Mouse (Mus musculus) left cerebral cortex, postnatal 4 days (tissue): ENCODE data around the gene Gpr27. TPM values are rescaled to one million over a fixed set of nuclear protein-coding genes. Genes with fewer than 3 reads are reported as not detected.

ENCODE experiments used
- DNase-seq: peaks from one replicate; pipeline ENCODE4 v3.0.0-alpha.2; 2022
- intact Hi-C: fragments of 180-260 bp; cut with DNase I; formaldehyde crosslinking; loops from one replicate; pipeline ENCODE4 v1.15.1; 2025
- total RNA-seq, 2 experiments: library from RNA; stranded (reverse); gene quantifications; 2 replicates each; pipeline ENCODE4 v1.2.3; 2021

Gpr27 gene
- total RNA-seq, 2 experiments from 2014 or later, result 101 to 104 TPM

DNA sequence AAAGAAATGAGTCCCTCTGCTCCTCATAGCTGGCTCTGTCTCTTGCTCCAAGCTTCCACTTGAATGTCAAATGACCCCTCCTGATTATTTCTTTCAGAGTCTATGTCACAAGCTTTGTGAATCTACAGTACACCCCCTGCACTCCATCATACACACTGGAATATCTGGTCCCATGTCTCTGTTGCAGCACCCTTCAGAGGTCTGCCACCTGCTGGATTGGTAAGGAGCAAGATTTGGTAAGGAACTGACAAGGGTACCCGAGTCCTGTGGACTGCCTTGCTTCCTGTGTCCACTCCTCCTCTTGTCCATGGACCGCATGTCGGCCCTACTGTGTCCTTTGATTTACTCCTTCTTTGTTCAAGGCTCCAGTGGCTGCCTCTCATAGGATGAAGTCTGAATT, 20.7 kb upstream of the Gpr27 start:
- no peak for DNase-seq
- intact Hi-C loops, result no loop called here

DNA sequence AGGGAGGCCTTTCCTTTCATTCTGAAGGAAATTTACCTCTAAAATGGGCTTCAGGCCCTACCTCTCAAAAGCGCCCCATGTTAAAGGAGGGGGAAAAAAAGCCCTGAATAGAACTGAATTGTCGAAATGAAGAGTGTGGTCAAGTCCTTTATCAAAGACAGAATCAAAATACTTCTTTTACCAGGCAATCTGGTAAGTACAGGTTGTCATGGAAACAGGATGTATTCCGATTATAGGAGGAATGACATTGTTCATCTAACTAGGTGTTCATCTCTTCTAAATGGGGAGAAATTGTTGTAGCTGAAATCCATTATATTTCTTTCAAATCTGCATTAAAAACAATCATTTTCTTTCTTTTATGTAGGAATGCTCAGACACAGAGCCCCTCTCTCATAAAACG, 18.0 kb upstream of the Gpr27 start:
- intact Hi-C loops, result no loop called here
- no peak for DNase-seq

DNA sequence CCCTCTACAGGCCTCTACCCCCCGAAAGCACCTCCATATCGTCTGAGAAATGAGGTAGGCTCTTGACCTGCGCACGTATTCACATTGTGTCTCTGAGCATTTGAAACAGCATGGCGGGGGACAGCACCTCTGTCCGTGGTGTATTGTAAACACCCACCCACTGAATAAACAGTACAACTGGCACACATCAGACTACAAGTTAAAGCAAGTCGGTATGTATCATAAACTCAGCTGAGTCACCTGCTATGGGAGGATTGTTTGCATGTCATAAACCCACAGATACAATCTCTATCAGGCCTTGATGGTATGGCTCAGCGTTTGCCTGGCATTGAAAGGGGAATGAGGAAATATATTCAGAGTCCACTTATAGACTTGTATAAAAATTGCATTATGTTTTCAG, 15.2 kb upstream of the Gpr27 start:
- DNase-seq, result no peak
- intact Hi-C loops, result no loop called here

DNA sequence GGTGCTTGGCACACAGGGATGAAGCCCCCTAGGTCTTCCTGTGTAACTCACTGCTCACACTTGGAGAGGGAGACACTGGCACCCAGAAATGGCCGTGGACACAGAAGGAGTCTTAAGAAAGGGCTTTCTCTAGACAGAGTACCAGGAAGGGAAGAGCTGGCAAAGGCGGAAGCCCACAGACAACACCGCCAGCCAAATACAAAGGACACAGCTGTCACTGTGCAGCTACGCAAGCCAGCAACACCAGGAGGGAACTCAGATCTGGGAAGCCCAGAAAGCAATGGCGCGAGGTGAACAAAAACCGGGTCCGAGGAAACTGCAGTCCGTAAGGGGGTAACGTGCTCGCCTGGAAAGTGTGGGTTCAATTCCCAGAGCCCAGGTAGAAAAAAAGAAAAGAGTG, 14.4 kb upstream of the Gpr27 start:
- intact Hi-C loops, result no loop called here
- DNase-seq, result peak; percentile 65

DNA sequence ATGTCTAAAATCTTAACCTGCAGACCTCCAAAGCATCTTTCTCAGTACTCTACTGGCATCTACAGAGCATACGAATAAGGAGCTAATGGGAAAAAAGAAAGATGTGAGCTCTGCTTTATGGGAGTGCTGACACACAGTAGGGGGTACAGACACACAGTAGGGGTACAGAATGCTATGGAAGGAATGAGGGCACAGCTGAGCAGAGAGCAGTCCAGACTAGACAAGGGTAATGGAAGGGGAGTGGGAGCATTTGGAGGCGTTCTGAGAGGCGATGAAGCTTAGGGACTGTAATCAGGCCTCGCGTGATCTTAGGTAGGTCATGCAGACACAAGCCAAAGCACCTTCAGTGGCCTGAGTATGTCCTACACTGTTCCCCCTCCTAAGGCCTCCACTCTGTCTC, 8.5 kb upstream of the Gpr27 start:
- intact Hi-C loops, result no loop called here

DNA sequence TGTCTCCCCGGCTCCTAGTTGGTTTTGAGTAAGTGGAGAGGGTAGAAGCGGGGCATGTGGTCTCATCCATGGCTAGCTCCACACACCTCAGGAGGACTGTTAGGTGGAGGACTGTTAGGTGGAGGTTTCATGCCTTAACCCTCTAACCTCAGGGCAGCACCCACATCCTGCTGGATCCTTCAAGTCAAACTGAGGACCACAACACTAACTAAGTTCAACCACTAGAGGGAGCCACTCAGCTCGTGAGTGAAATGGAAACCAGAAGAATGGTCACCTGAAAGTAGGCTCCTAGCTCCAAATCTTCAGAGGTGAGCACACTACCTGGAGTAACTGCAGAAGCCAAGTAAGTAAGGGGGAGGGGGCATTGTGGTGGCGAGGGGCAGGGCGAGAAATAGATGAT, 7.6 kb upstream of the Gpr27 start:
- intact Hi-C loops, result no loop called here
- DNase-seq, result no peak

More for the DNA sequence above, 8.5 kb upstream of the Gpr27 start:
- no peak for DNase-seq

DNA sequence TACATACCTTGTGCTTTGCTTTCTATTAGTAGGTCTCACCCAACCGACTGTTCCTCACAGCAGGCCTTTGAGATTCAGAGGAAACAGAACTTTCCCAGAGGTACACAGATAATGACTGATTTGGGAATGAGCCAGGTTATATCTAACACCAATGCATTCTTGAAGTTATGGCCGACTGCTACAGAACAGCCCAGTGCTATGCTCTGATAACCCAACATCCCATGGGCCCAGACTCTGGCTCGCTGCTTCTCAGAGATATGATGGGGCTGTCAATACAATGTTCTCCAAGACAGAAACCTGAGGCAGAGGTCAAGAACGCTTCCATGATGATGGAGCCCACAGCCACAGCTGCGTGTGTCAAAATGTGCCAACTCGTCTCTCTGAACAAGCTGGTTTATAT, 4.0 kb upstream of the Gpr27 start:
- DNase-seq, result no peak
- intact Hi-C loops, result no loop called here

DNA sequence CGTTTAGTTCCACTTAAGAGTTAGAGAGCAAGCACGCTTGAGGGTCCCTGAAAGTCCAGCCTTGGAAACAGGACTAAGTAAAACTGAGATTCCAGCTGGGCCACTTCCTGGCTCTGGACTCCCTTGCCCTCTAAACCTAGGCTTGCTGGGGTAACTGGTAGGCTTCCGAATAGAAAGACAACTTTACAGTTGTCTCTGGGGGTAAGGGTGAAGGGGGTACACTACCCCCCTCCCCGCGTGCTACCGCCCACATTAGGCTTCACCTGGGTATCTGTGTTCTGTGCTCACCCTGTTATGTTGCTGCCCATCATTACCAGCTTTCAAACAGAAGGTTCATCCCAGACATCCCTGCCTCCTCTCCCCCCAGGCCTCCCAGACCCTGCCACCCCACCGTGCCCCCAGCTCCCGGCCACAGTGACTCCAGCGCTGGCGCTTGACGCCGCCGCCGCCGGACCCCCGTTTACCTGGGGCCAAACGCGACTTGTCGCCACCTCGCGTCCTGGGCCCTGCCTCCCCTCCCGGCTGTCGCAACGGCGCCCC, 743 bp upstream of the Gpr27 start:
- DNase-seq, result no peak
- intact Hi-C loops, result no loop called here

DNA sequence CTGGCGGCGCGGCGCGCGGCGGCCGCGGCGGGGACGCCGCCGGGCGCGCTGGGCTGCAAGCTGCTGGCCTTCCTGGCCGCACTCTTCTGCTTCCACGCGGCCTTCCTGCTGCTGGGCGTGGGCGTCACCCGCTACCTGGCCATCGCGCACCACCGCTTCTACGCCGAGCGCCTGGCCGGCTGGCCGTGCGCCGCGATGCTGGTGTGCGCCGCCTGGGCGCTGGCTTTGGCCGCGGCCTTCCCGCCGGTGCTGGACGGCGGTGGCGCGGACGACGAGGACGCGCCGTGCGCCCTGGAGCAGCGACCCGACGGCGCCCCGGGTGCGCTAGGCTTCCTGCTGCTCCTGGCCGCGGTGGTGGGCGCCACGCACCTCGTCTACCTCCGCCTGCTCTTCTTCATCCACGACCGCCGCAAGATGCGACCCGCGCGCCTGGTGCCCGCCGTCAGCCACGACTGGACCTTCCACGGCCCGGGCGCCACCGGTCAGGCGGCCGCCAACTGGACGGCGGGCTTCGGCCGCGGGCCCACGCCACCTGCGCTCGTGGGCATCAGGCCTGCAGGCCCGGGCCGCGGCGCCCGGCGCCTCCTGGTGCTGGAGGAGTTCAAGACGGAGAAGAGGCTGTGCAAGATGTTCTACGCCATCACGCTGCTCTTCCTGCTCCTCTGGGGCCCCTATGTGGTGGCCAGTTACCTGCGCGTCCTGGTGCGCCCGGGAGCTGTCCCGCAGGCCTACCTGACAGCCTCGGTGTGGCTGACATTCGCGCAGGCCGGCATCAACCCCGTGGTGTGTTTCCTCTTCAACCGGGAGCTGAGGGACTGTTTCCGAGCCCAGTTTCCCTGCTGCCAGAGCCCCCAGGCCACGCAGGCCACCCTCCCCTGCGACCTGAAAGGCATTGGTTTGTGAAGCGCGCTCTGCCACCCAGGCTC, 700 bp downstream of the Gpr27 start:
- intact Hi-C loops, result no loop called here
- DNase-seq, result peak; percentile 27

DNA sequence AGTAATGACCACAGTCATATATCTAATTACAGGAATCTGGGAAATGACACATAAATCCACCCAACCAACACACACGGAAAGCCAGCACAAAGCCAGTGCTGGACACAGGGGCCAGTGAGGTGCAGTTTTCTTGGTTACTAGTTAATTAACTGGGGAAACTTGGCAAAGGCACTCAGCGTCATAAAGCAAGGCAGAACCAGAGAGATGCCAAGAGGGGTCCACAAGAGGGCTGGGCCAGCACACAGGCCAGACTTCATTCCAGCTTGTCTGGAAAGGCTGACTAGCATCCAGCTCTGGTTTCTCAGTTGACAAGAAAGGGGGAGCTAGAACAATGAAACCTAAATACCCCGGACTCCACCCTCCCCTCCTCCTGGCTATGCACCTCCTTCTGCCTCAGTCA, 8.0 kb downstream of the Gpr27 start:
- DNase-seq, result no peak
- intact Hi-C loops, result no loop called here

DNA sequence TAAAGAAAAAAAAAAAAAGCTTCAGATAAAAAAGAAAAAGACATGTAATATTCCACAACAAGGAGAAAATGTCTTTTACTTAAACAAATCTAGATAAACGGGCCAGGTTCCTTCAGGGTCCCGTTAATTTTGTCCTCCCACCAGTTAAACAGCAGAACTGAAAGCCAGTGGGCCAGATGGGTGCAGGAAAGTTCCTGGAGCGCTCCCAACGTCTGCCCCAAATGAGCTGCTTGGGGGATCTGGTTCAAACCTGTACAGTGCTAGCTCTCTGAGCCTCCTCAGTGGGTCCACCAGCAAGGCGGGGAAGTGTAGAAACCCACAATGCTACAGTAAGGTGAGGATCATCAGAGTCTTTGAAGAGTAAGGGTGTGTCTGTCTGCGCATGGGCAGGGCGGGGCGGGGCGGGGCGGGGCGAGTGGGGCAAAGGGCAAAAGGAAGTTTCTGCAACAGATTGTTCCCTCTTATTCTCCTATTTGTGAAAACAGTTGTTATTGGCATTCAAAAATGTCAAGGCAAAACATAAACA, 19.2 kb downstream of the Gpr27 start:
- intact Hi-C loops, result no loop called here
- no peak for DNase-seq

DNA sequence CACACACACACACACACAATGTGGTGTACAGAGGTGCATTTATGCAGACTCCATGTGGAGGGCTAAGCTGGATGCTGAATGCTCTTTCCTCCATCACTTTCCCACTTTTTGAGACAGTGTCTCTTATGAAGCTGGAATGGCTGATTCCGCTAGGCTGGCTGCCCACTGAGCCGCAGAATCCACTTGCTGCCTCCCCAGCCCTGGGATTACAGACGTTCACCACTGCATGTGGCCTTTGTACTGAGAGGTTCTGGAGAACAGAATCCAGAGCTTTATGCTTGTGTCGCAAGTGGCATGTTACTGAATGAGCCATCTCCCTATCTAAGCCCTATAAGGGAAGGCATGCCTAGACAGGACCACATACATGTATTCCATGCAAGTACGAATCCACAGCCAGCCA, 20.8 kb downstream of the Gpr27 start:
- intact Hi-C loops, result no loop called here
- no peak for DNase-seq

DNA sequence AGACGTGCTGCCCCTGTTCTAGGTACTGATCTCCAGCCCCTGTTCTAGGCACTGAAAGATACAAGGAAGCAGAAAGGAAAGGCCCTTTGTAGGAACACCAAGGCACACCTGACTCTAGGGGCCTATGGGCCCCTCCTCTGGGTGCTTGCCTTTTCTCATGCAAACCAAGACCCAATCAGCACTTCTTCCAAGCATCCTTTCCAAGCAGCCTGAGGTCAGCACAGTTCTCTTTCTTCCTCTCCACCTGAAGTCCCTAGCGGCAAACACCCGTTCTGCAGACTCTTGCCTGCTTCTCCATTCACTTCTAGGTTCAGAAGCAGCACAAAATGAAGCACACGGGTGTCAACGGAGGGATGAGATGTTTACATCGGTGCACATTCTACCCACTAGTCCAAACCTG, 22.7 kb downstream of the Gpr27 start:
- intact Hi-C loops, result no loop called here
- DNase-seq, result no peak

DNA sequence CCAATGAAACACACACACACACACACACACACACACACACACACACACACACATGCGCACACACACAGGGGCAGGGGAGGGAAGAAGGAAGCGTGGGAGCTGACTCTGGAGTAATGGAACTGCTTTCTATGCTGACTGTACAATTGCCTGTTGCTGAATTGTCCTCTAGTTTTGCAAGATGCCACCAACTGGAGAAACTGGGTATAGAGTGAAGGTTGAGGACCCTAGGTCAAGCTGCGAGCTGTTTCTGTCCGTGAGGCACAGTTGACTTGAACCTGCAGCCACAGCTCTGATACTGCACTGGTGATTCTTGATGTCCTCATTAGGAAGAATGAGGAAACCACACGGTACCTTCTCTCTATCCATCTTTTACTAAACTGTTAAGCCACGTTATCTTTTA, 23.4 kb downstream of the Gpr27 start:
- no peak for DNase-seq
- intact Hi-C loops, result no loop called here

DNA sequence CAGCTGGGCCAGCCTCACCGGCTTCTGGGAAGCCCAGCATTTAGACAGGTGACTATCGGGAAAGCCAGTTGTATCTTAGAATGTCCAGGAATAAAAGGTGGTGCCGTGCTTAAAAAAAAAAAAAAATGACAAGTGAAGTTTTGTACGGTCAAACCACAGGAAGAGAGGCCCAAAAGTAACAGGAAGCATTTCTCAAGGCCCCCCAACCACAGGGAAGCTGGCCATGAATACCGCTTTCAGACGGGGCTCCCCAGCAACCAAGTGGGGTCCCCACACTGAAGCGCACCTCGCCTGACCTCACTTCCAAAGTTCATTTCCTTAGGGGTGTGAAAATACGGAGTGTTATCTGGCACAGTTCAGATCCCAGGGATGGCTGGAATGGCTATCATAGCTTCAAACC, 28.6 kb downstream of the Gpr27 start:
- no peak for DNase-seq
- intact Hi-C loops, result no loop called here

DNA sequence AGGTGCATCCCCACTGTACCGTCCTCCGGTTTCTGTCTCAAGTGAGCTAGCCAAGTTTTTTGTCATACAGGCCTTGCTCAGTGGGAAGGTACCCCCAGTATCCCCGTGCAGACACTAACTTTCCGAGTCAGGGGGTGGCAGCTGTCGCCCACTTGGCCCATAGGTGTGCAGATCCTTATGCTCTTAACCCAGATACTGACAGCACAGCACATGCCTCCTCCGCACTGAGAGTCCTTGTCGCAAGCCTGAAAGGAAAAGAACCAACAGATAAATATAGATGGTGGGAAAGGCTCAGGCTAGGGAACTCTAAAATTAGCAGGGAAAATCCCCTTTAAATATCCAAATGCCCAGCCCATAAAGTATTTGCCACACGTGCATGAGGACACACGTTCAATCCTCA, 29.9 kb downstream of the Gpr27 start:
- no peak for DNase-seq
- intact Hi-C loops, result no loop called here

DNA sequence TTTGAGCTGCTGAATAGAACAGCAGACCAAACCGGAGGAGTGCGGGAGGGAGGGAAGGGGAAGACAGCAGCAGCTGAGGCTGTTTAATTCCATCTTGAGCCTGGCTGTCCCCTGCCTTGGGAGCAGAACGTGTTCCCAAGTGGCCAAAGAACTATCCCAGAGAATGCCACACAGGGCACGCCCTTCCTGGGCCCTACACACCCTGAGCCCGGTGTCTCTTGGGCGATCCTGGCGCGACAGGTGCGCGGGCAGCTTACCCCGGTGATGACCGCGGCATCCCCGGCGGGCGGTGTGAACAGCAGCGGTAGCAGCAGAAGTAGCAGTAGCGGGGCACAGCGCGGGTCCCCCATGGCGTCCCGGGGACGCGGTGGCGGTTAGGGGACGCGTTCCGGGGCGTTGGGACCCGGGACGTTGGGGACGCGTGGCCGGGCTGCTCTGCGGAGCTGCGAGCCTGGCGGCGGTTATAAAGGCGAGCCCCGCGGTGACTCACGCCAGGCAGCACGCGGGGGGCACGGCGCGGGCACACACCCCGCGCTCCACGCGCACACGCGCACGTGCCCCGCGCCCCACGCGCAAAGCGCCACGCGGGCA, 33.6 kb downstream of the Gpr27 start, which contains the start of gene Prok2:
Gene Prok2, minus strand, starts transcription at position 422 of the 591 bp plus-strand sequence.
- no peak for DNase-seq
- intact Hi-C loops, result no loop called here

DNA sequence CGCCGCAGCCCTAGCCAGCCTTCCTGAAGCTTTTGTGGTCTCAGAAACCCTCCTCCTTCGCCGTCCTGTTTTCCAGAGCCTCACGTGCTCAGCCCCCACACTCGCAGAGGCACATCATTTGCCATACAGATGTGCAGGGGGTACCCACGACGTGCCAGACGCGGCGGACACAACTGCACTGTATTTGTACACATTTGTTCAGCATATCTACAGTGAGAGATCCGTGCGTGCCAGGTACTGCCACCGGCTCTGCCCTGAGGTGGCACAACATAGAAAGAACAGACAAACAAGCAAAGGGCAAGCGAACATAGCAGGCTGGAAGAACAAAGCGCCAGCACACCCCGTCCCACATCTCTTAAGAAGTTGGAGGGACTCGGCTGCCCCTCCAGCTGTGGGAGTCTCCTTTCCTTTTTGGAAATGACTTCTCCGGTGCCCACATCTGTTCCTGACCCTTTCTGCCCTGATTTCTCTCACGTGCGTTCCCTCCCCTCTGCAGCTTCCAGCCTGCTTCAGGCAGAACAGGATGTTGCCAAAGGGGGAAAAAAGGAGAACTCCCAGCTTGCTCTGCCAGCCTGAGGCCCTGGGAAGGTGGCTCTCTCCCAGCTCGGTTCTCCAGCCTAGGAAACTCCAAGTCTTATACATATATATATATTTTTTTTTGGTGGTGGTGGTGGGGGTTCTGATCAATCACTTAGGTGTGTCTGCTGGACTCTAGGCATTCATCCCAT, 34.3 kb downstream of the Gpr27 start:
- intact Hi-C loops, result no loop called here
- no peak for DNase-seq

DNA sequence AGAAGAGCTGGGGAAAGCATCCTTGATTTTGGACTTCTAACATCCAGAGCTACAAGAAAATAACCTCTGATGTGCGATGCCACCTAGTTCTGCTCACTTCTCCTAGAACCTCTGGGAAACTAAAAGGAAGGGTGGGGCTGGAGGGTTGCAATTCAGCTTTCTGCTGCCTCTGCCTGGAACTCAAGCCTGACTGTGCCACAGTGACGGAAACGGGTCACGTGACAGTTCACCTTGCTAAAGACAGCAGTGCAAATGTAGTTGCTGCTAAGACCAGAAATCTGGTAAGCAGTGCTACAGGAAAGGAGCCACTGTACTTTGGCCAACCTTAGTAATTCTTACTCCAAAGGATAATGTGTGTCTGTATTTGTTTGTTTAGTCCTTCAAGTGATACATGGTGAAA, 37.4 kb downstream of the Gpr27 start:
- DNase-seq, result no peak
- intact Hi-C loops, result no loop called here

DNA sequence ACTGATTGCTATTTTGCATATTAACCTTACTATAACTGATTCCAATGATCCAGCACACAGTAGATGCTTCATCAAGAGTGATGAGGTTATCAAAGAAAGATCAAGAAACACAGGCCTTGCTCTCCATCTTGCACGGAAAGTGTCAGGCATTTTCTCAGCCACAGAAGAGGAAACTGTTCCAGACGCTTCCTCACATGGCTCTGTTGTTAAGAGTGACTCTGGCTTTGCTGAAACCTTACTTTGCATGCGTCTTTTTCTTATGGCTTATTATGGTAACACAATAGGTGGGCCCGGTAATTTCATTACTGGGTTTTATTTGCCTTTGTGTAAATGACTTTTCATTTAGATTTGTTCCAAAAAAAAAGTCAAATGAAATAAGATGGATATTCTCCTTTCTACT, 39.4 kb downstream of the Gpr27 start:
- intact Hi-C loops, result no loop called here
- DNase-seq, result no peak

DNA sequence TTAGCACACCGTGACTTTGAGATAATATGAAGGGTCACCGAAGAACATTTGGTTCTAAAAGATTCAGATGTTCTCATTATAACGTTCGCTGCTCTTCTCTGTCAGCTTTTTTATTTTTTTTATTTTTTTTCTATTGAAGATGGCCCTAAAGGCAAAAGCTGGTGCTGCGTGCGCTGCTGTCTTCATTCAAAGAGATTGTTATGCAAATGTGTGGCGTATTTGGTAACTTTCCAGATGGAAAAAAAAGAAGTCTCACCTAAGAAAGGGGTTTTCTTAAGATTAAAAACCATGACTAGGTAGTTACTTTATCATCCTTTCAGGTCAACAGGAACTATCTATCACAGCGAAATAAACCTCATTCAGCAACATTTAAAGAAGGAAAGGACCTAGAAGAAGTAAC, 40.2 kb downstream of the Gpr27 start:
- no peak for DNase-seq
- intact Hi-C loops, result no loop called here
